Mouse (Mus musculus) testis, adult 2 months (tissue): Measurements from ENCODE around the gene Tnfsf11. TPM values are rescaled to one million over a fixed set of nuclear protein-coding genes. Genes with fewer than 3 reads are reported as not detected.

Source experiments
- H3K27ac ChIP-seq: fragments of 200-500 bp; 2 replicates; pipeline ENCODE4 v1.5.1; 2012; ENCODE audit warnings: low read depth, low read length; ENCODE audit not compliant: control insufficient read depth, insufficient read depth
- H3K27me3 ChIP-seq: fragments of 200-500 bp; 2 replicates; pipeline ENCODE4 v1.6.1; 2012; ENCODE audit warnings: mild to moderate bottlenecking, low read length, moderate library complexity; ENCODE audit not compliant: control insufficient read depth, insufficient read depth
- H3K36me3 ChIP-seq: fragments of 200-500 bp; 2 replicates; pipeline ENCODE4 v1.6.1; 2012; ENCODE audit warnings: mild to moderate bottlenecking, low read length; ENCODE audit not compliant: control insufficient read depth, insufficient read depth
- H3K4me1 ChIP-seq: fragments of 200-500 bp; 2 replicates; pipeline ENCODE4 v1.6.1; 2012; ENCODE audit warnings: low read length; ENCODE audit not compliant: control insufficient read depth, insufficient read depth
- H3K4me3 ChIP-seq: fragments of 200-500 bp; 2 replicates; pipeline ENCODE4 v1.5.1; 2012; ENCODE audit warnings: low read depth, mild to moderate bottlenecking, low read length, moderate library complexity, mixed read lengths; ENCODE audit not compliant: control insufficient read depth
- CTCF ChIP-seq: fragments of 200-500 bp; IDR thresholded peaks from 2 replicates; pipeline ENCODE4 v1.5.1; 2012; ENCODE audit warnings: low read depth, mild to moderate bottlenecking, inconsistent platforms, low read length, moderate library complexity; ENCODE audit not compliant: control insufficient read depth, insufficient read depth, insufficient replicate concordance
- POLR2A ChIP-seq: fragments of 200-500 bp; IDR thresholded peaks from 2 replicates; pipeline ENCODE4 v1.6.1; 2012; ENCODE audit warnings: low read depth, mild to moderate bottlenecking, inconsistent platforms, low read length, moderate library complexity; ENCODE audit not compliant: control insufficient read depth
- polyA plus RNA-seq: library from polyadenylated mRNA; depleted of rRNA; stranded (reverse); fragments of >200 nt; gene quantifications from 2 replicates; pipeline ENCODE4 v1.2.3, GENCODE M21; 2012; rRNA removed

The Tnfsf11 gene
- polyA plus RNA-seq: 0.04 TPM in 1 of 2 replicates, not detected in the other

DNA sequence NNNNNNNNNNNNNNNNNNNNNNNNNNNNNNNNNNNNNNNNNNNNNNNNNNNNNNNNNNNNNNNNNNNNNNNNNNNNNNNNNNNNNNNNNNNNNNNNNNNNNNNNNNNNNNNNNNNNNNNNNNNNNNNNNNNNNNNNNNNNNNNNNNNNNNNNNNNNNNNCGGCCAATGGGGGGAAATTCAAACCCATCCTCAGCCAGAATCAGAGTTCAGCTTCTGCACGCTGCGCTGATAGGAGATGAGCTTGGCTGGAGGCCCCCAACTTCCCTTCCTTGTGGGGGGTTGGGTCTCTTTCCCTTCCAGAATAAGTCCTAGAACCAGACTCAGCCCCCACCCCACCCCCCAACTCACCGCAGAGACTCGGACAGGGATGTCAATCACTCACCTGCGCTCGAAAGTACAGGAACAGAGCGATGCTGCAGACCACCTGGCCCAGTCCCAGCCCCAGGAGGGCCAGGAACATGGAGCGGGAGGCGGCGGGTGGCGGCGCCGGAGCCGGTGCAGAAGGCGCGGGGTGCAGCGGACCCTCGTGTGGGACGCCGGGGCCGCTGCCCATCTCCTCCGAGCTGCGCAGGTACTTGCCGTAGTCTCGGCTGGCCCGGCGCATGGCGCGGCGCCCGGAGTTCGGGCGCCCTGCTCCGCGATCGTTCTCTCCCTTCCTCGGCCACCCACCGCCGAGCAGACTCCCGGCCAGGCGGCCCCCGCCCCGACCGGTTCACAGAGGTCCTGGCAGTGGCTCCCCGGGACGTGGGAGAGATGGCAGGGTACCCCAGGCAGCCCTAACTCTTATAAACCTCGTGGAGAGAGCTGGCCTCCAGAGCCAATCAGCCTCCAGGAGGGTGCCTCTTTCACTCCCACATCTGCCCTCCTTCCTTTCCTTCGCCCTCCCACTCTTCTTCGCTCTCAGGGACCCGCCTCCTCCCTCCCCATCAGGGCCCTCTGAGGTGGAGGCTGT, at the start of gene Tnfsf11:
Gene Tnfsf11 (minus strand): TSS at position 758 of the 952 bp plus-strand sequence.
- H3K4me3 ChIP-seq: no peak within 1 kb of the TSS
- H3K27me3 ChIP-seq: no peaks in the 10 kb centered on the region
- H3K27ac ChIP-seq: no peak within 1 kb of the TSS
- H3K36me3 ChIP-seq: no peaks in the 10 kb centered on the region
- TF ChIP-seq POLR2A (no peak), CTCF (no peak)
- no peaks in the 10 kb centered on the region; the same call in 1 of the 2 replicates for H3K4me1 ChIP-seq

DNA sequence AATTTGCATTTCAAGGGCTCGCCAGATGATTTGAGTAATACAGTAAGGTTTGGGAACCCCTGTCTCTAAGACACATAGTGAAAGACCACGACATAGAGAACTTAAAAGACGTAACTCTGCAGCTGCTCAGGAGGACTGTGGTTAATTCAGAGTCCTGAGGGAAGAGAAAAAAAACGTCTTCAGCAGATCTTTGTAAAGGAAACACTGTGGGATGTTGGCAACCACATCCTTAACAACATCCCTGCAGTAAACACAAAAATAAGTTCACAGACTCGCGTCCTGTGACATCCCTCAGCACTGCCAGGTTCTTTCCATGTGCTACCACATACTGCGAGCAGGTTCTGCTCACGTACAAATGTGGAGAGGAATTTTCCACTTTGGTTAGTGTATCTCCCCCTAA, 48.9 kb upstream of the Tnfsf11 start:
- no peak overlapping the region for H3K4me3 ChIP-seq
- H3K36me3 ChIP-seq: no peaks in the 10 kb centered on the region
- H3K4me1 ChIP-seq: no peaks in the 10 kb centered on the region
- TF ChIP-seq POLR2A: no peak
- TF ChIP-seq CTCF: no peak
- no peaks in the 10 kb centered on the region for H3K27me3 ChIP-seq
- no peak overlapping the region for H3K27ac ChIP-seq

DNA sequence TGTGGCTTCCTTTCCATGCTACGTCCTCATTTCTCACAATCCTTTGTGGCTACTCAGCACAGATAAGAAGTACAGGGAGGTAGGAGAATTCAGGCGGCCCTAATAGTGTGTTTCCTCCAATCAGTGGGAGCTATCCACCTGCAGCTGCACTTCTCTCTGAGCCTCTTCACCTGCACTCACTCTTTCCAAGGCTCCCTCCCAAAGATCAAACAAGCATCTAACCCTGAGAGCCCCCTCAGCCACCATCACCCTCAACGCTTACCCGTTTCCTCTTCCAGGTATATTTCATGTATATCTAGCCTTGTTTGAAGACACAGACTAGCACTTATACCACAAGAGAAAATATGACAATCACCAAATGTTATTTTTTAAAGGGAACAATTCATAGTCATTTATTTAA, 47.5 kb upstream of the Tnfsf11 start:
- no peak overlapping the region for H3K4me3 ChIP-seq
- H3K27me3 ChIP-seq: no peaks in the 10 kb centered on the region
- no peaks in the 10 kb centered on the region for H3K36me3 ChIP-seq
- no peak for TF ChIP-seq POLR2A
- no peak for TF ChIP-seq CTCF
- H3K4me1 ChIP-seq: no peaks in the 10 kb centered on the region
- H3K27ac ChIP-seq: no peak overlapping the region

DNA sequence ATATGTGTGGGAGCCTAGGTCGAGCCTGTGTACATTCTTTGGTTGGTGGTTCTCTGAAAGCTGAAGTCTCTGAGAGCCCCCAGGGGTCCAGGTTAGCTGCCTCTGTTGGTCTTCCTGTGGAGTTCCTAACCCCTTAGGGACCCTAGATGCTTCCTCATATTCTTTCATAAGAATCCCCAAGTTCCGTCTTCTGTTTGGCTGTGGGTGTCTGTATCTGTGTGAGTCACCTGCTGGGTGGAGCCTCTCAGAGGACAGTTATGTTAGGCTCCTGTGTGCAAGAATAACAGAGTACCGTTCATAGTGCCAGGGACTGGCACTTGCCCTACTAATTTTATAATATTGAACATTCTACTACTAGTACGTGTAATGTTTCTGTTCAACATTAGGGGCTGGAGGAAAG, 45.0 kb upstream of the Tnfsf11 start:
- H3K4me3 ChIP-seq: no peak overlapping the region
- H3K4me1 ChIP-seq: no peaks in the 10 kb centered on the region
- TF ChIP-seq POLR2A: no peak
- no peak for TF ChIP-seq CTCF
- no peak overlapping the region for H3K27ac ChIP-seq
- no peaks in the 10 kb centered on the region for H3K36me3 ChIP-seq
- no peaks in the 10 kb centered on the region for H3K27me3 ChIP-seq

DNA sequence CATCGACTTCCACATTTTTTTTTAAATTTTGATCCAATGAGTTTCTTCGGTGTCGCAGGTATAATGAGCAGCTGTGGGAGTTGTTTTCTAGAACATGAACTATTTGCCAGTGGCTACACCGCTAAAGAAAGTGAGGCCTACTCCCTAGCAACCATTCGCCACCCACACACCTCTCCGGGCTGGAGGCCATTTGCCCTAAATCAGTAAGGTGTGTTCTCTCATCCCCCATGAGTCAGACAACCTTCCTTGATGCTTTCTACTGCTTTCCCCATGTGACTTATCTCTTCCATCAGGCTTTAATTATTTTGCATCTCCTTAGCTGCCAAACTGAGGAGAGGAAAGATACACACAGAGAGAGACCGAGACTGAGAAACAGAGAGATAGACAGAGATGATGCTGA, 43.7 kb upstream of the Tnfsf11 start:
- Histone ChIP-seq H3K36me3 (no peaks in the 10 kb centered on the region), H3K4me1 (no peaks in the 10 kb centered on the region), H3K27me3 (no peaks in the 10 kb centered on the region)

DNA sequence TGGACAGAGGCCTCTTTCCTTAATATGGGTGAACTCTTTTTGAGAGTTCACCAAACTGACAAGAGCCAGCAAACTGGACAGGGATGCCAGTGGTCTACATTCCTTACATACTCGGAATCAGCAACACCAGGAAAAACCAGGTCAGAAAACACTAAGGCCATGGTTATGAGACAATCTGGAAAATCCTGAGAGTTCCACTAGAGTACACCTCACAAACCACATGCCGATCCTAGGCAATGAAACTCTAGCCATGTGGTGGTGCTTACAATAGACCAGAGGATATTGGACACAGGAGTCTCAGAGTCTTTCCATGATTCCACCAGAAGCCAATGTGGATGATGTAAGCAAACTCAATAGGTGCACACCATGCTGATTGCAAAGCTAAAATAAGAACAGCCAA, 39.9 kb upstream of the Tnfsf11 start:
- H3K4me3 ChIP-seq: no peak overlapping the region
- no peak overlapping the region for H3K27ac ChIP-seq
- no peaks in the 10 kb centered on the region for H3K36me3 ChIP-seq
- H3K4me1 ChIP-seq: no peaks in the 10 kb centered on the region
- no peaks in the 10 kb centered on the region for H3K27me3 ChIP-seq
- no peak for TF ChIP-seq CTCF
- TF ChIP-seq POLR2A: no peak

More for the DNA sequence above, 43.7 kb upstream of the Tnfsf11 start:
- Histone ChIP-seq H3K4me3 (no peak overlapping the region), H3K27ac (no peak overlapping the region)
- no peak for TF ChIP-seq POLR2A
- TF ChIP-seq CTCF: no peak

DNA sequence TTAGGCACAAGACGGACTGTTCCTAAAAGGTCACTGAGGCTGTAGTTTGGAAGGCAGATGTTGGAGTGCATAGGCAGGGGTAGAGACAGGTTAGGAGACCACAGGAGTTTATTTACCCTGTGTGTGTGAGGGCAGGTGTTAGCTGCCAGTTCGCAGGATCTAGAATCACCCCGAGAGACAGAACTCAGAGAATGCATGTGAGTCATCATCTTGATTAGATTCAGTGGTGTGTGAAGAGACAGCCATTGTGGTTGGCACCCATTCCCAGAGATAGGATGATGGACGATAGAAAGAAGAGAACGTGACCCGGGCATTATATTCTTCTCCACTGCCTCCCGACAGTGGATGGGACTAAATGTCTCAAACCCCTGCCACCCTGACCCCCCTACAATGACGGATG, 35.2 kb upstream of the Tnfsf11 start:
- Histone ChIP-seq H3K27ac (no peak overlapping the region), H3K27me3 (no peaks in the 10 kb centered on the region), H3K36me3 (no peaks in the 10 kb centered on the region), H3K4me1 (no peaks in the 10 kb centered on the region), H3K4me3 (no peak overlapping the region)
- TF ChIP-seq CTCF: no peak
- TF ChIP-seq POLR2A: no peak
